Mouse (Mus musculus) hindbrain, embryonic 16.5 days (tissue): Measurements from ENCODE around the gene Maz. TPM values are rescaled to one million over a fixed set of nuclear protein-coding genes. Genes with fewer than 3 reads are reported as not detected.
A peak's percentile ranks its signal among the peaks of the same experiment; 100 is the strongest.

Experiments
- ATAC-seq: fragments of 200-750 bp; cut with Nextera tagmentation; 2 replicates; pipeline ENCODE4 v1.8.0; 2017; ENCODE audit warnings: moderate TSS enrichment, moderate library complexity
- H3K27ac ChIP-seq: fragments of 300-500 bp; sonication (generic); 2 replicates; pipeline ENCODE4 v1.5.1; 2014; ENCODE audit warnings: low read depth, mild to moderate bottlenecking, control low read depth, low read length, moderate library complexity
- H3K27me3 ChIP-seq: fragments of 300-500 bp; sonication (generic); replicated peaks from 2 replicates; pipeline ENCODE4 v1.6.1; 2014; ENCODE audit warnings: low read length; ENCODE audit not compliant: control insufficient read depth, insufficient read depth
- H3K36me3 ChIP-seq: fragments of 300-500 bp; sonication (generic); 2 replicates; pipeline ENCODE4 v1.6.1; 2014; ENCODE audit warnings: mild to moderate bottlenecking, low read length, moderate library complexity, mixed read lengths; ENCODE audit not compliant: control insufficient read depth, insufficient read depth
- H3K4me1 ChIP-seq: fragments of 300-500 bp; sonication (generic); 2 replicates; pipeline ENCODE4 v1.6.1; 2014; ENCODE audit warnings: low read depth, low read length; ENCODE audit not compliant: control insufficient read depth, insufficient read depth
- H3K4me2 ChIP-seq: fragments of 300-500 bp; sonication (generic); 2 replicates; pipeline ENCODE4 v1.6.1; 2014; ENCODE audit warnings: mild to moderate bottlenecking, low read length, control low read depth, moderate library complexity
- H3K4me3 ChIP-seq: fragments of 300-500 bp; sonication (generic); 2 replicates; pipeline ENCODE4 v1.5.1; 2014; ENCODE audit warnings: mild to moderate bottlenecking, low read length, control low read depth, moderate library complexity
- H3K9ac ChIP-seq: fragments of 300-500 bp; sonication (generic); 2 replicates; pipeline ENCODE4 v1.6.1; 2014; ENCODE audit warnings: low read depth, mild to moderate bottlenecking, control low read depth, low read length, moderate library complexity
- H3K9me3 ChIP-seq: fragments of 300-500 bp; sonication (generic); 2 replicates; pipeline ENCODE4 v1.6.1; 2014; ENCODE audit warnings: mild to moderate bottlenecking, low read length, moderate library complexity; ENCODE audit not compliant: control insufficient read depth
- WGBS: fragments of 180-500 bp; shearing (Covaris S2); extraction: QIAGEN DNeasy Blood & Tissue Kit; methylation state at CpG from one replicate; pipeline ENCODE4 v1.1.7; 2014; 5-methylcytosine and 5-hydroxymethylcytosine counted together
- polyA plus RNA-seq: library from polyadenylated mRNA; unstranded; fragments of >200 nt; fragmentation: Nextera tagmentation; extraction: Ambion mirVana; gene quantifications from 2 replicates; pipeline ENCODE4 v1.2.1, GENCODE M21; 2015

The Maz gene
- polyA plus RNA-seq, 1 experiment from 2014 or later: 53.9 TPM

DNA sequence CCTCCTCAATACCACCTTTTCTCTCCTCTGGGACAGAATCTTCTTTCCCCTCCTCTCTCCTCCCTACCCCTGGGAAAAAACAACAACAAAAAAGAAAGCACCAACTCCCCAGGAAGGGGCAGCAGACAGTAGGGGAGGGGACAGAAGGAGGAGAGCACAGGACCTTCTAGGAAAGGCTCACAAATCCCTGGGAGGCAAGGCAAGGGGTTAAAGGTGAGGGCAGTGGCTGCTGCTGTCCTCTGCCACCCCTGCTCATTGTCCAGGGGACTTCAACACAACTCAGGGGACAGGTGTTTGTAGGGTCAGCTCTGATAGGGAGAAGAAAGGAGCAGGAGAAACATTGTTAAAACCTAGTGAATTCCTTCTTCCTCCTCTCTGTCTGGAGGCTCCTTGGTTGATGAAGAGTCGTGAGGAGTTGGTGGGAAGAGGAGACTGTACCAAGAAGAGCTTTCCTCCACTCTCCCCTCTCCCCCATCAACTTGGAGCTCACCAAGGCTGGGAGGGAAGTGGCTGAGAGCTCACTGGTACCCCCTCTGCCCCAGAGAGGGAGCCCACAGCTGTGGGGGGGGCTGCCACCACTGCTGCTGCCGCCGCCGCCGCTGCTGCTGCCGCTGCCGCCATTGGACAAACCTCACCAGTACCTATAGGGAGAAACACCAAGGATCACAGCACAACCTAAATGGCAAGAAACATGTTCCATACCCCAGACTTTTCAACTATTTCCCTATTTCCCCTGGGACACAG is 4.1 kb downstream of the Maz start:
- 76% methylated on average over 5 of the region's 7 CpGs for WGBS
- peak overlapping the region; percentile 95 for H3K4me2 ChIP-seq
- ATAC-seq: no peak
- H3K27me3 ChIP-seq: no peaks in the 10 kb centered on the region
- peaks cover 14% of the 10 kb centered on the region; the same call in 1 of the 2 replicates for H3K36me3 ChIP-seq
- no peak overlapping the region for H3K4me3 ChIP-seq
- H3K9ac ChIP-seq: peak overlapping the region; percentile 60
- peaks cover 60% of the 10 kb centered on the region for H3K4me1 ChIP-seq
- H3K27ac ChIP-seq: peak overlapping the region; percentile 27
- no peaks in the 10 kb centered on the region for H3K9me3 ChIP-seq

DNA sequence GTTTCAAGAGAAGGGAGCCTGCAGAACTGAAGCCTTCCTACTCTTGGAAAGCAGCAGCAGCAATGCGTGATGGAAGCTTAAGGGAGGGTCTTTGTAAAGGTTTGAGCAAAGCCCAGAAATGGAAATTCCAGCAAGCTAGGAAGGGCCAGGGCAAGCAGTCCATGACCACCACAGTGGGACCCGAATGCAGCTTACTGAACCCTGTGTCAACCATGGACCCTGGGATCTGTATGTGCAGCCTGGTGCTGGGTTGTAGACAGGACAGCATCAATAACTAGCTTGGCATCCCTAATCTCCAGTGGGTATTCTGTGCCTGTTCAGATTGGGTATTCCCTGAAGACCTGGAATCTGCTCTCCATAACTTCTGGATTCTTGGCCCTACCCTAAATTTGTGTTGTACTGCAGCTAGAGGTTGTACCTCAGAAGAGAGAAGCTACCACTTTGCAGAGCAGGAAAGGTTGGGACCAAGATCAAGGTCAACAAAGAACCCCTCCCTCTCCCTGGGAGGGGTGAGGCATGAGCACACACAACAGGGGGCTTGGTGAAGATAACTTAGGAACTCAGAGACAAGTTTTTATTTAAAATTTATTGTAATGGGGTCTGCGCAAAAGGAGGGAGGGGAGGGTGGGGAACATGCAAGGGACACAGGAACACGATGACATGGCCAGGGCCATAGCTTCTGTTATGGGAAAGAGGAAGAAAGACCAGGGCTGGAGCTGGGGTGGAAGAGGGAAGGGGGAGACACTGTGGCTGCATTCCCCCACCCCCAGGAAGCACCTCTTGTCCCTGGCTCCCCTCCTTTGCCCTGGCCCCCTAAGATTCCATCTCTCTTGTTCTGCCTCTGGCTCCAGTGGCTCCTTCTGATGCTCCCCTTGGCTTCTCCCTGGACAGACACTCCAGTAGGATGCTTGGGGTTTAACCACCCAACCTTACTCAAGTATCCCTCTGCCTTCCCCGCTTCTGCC is 5.0 kb downstream of the Maz start:
- Histone ChIP-seq H3K27me3 (no peaks in the 10 kb centered on the region), H3K4me3 (peak overlapping the region; percentile 59), H3K9me3 (no peaks in the 10 kb centered on the region), H3K9ac (peak overlapping the region; percentile 83), H3K4me1 (peaks cover 60% of the 10 kb centered on the region), H3K4me2 (peak overlapping the region; percentile 91), H3K27ac (peak overlapping the region; percentile 89), H3K36me3 (peaks cover 14% of the 10 kb centered on the region; the same call in 1 of the 2 replicates)
- no peak for ATAC-seq
- WGBS: 40% methylated on average over 5 of the region's 5 CpGs

DNA sequence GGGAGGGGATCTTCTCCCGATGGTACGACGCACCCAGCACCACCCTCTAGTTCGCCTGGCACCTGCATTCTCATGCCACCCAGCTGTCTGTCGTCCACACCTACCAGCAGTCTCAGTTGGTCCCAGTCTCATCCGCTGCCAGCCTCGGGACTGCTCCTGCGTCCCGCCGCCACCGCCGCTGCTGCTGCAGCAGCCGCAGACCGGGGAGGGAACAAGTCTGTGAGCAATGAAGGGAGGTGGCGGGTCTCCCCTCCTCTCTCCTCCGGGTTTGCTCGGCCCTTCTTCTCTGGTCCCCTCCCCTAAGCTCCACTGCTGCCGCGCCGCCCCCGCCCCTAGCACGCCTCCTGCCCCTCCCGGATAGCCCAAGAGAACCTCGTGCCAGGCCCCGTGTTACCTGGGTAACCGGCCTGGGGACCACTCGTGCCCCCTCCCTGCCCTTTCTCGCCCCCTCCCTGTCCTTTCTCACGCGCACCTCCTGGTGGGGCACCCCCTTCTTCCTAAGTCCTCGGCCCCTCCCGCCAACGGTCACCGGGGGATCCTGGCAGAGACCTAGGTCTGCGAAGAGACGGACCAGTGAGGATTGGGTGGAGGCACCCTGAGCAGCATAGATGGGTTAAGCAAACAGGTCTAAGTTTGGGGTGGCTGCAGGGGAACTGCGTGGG is 5.8 kb downstream of the Maz start, which contains the start of the genes Gm42742 and Prrt2:
Gm42742 (minus strand) TSS at position 197 of the 662 bp plus-strand sequence.
Prrt2 (minus strand) TSS at position 311 of the 662 bp plus-strand sequence.
- Histone ChIP-seq H3K9me3 (no peaks in the 10 kb centered on the region), H3K27ac (peak within 1 kb of the TSS; percentile 89), H3K9ac (peak within 1 kb of the TSS; percentile 83), H3K4me1 (peaks cover 62% of the 10 kb centered on the region), H3K4me3 (peak within 1 kb of the TSS; percentile 59), H3K36me3 (peaks cover 14% of the 10 kb centered on the region; the same call in 1 of the 2 replicates), H3K27me3 (no peaks in the 10 kb centered on the region), H3K4me2 (peak within 1 kb of the TSS; percentile 91)
- 1% methylated on average over 36 of the region's 37 CpGs for WGBS
- ATAC-seq: peak; percentile 25

DNA sequence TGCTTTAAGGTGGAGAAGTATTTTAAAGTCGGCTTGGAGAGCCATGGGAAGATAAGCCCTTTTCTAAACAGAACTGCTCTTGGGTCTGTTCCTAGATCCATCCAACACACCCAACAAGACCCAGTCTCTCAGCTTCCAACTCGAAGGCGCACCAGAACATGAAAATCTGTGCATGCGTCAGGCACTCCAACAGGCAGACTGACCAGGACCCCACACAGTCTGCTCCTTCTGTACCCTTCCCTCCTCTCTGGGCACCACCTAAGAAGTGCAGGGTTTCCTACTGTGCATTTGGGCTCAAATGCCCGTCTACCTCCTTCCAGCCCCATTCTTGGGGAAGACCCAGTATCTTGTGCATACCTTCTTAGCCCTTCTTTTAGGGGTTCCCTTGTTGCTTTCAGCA is 6.3 kb downstream of the Maz start:
- Histone ChIP-seq H3K9ac (peak overlapping the region; percentile 83), H3K36me3 (peaks cover 14% of the 10 kb centered on the region; the same call in 1 of the 2 replicates), H3K27ac (peak overlapping the region; percentile 89), H3K9me3 (no peaks in the 10 kb centered on the region), H3K27me3 (no peaks in the 10 kb centered on the region), H3K4me3 (peak overlapping the region; percentile 59), H3K4me1 (peaks cover 67% of the 10 kb centered on the region), H3K4me2 (peak overlapping the region; percentile 91)
- WGBS: 22% methylated on average over 5 of the region's 5 CpGs
- ATAC-seq: no peak

DNA sequence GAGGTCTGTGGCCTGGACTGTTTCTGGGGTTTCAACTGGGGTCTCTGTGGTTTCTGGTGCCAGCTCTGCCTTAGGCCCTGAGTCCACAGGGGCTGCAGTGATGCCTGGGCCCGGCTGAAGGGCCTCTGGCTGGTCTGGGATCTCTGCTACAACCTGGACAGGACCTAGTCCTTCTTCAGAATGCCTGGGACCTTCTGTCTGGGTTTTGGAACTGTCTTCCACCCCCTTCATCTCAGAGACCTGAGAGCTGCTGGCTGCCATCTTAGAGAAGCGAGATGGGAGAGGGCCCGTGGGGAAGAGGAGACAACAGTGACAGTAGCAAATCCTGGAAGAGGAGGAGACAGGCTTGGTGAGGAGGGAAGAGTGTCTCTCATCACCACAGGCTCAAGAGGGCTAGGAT is 6.8 kb downstream of the Maz start:
- ATAC-seq: no peak
- H3K27me3 ChIP-seq: no peaks in the 10 kb centered on the region
- H3K4me2 ChIP-seq: peak overlapping the region; percentile 91
- WGBS: 44% methylated on average over 3 of the region's 3 CpGs
- peaks cover 14% of the 10 kb centered on the region for H3K36me3 ChIP-seq
- no peaks in the 10 kb centered on the region for H3K9me3 ChIP-seq
- H3K27ac ChIP-seq: peak overlapping the region; percentile 21; the same call in 1 of the 2 replicates
- peak overlapping the region; percentile 83 for H3K9ac ChIP-seq
- peaks cover 67% of the 10 kb centered on the region for H3K4me1 ChIP-seq
- peak overlapping the region; percentile 59 for H3K4me3 ChIP-seq

DNA sequence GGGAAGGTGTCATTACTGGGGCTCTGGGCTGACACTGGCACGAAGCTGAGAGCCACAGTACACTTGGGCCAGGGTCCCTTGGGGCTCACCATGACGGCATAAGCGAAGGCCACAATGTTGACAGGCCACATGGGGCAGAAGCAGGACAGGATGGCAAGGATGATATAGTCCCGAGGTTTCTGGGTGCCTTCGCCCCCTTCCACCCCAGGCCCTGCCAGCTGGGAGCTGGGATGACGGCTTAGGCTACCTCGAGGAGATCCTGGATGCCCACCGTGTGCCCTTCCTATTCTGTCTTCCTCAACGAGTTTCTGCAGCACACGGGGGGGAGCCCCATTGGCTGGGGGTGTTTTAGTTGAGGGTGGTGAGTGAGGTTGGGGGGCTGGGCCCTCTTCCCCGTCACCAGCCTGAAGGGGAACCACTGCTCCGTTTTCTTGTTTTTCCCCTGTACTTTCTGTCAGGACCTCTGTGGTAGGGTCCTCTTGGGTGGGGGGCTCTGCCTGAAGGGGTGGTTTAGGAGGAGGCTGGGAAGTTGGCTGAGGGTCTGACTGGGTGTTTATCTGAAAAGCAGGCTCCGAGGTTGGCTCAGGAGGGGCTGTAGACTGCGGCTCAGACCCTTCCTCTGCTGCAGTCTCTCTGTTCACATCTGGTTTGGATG is 7.4 kb downstream of the Maz start:
- Histone ChIP-seq H3K4me2 (peak overlapping the region; percentile 91), H3K9ac (peak overlapping the region; percentile 83), H3K36me3 (peaks cover 14% of the 10 kb centered on the region), H3K9me3 (no peaks in the 10 kb centered on the region), H3K27me3 (no peaks in the 10 kb centered on the region), H3K4me3 (peak overlapping the region; percentile 59), H3K27ac (peak overlapping the region; percentile 21; the same call in 1 of the 2 replicates), H3K4me1 (peaks cover 64% of the 10 kb centered on the region)
- ATAC-seq: no peak
- 80% methylated on average over 14 of the region's 14 CpGs for WGBS

DNA sequence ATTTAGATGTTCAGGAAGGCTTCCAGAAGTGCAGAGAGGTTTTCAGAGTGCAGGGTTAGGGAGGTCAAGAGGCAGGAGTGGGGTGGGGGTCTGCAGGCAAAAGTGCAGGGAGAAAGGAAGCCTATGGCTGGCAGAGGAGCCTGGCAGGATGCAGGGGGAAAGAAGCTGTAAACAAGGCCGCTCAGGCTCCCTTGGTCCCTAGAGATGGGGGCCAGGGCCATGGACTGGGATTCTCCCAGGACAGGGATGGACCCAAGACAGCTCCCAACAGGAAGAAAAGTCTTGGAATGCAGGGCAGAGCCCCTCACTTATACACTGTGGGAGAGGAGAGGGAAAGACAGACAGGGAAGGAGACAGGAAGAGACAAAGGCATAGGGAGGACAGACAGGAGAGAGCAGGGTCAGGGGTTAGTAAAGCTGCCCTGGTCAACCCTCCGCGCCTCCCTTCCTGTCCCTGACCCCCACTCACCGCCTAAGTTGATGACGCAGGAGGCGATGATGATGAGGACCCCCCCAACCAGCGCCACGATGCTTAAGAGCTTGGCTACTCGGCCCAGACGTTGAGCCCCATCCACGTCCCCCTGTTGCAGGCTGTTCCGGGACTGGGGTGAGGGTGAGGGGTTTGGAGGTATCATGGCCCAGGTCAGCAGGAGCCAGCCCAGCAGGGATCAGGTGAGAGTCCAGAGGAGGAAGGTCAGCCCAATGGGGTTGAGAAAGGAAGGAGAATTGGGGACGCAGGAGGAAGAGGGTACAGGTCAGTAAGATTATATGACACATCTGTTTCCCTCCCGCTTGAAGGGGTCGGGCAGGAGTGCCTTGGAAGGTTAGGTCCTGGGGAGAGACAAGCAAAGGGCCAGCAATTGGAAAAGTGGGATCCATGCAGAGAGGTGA is 8.2 kb downstream of the Maz start:
- Histone ChIP-seq H3K36me3 (peaks cover 14% of the 10 kb centered on the region), H3K27me3 (no peaks in the 10 kb centered on the region), H3K27ac (no peak overlapping the region), H3K4me3 (no peak overlapping the region), H3K9me3 (no peaks in the 10 kb centered on the region), H3K9ac (peak overlapping the region; percentile 12), H3K4me1 (peaks cover 61% of the 10 kb centered on the region), H3K4me2 (peak overlapping the region; percentile 91)
- ATAC-seq: no peak
- WGBS: 86% methylated on average over 15 of the region's 15 CpGs
